Mouse (Mus musculus) G1E (cell line): ENCODE results near the gene Mdm4. TPM values are rescaled to one million over a fixed set of nuclear protein-coding genes. Genes with fewer than 3 reads are reported as not detected.

Source experiments
- ATAC-seq: 2 replicates; pipeline ENCODE4 v1.8.0; 2016; ENCODE audit warnings: mild to moderate bottlenecking; ENCODE audit not compliant: insufficient number of reproducible peaks, poor library complexity, low FRiP score, severe bottlenecking; ENCODE audit errors: extremely low read depth
- DNase-seq: peaks from one replicate; pipeline ENCODE4 v3.0.0; 2012; ENCODE audit warnings: low spot score
- H3K27me3 ChIP-seq: 2 replicates; pipeline ENCODE4 v1.6.1; 2012; ENCODE audit warnings: mild to moderate bottlenecking, low read length, inconsistent platforms; ENCODE audit not compliant: insufficient read depth
- H3K36me3 ChIP-seq: replicated peaks from 2 replicates; pipeline ENCODE3; 2012; ENCODE audit warnings: mild to moderate bottlenecking, inconsistent platforms
- H3K4me1 ChIP-seq: 2 replicates; pipeline ENCODE4 v1.6.1; 2012; ENCODE audit warnings: low read depth, low read length, inconsistent platforms, mixed read lengths; ENCODE audit not compliant: insufficient read depth
- H3K4me3 ChIP-seq: 2 replicates; pipeline ENCODE4 v1.5.1; 2012; ENCODE audit warnings: low read depth, mild to moderate bottlenecking, inconsistent platforms, low read length, moderate library complexity, mixed read lengths
- H3K9me3 ChIP-seq: replicated peaks from 2 replicates; pipeline ENCODE4 v1.6.1; 2012; ENCODE audit warnings: inconsistent platforms
- CTCF ChIP-seq: IDR thresholded peaks from 2 replicates; pipeline ENCODE4 v1.5.1; 2012; ENCODE audit warnings: low read depth, low read length, inconsistent platforms, mixed read lengths
- GATA1 ChIP-seq: IDR thresholded peaks from 2 replicates; pipeline ENCODE4 v1.6.1; 2012; ENCODE audit warnings: borderline replicate concordance, low read length, inconsistent platforms, mixed read lengths
- GATA2 ChIP-seq: IDR thresholded peaks from 2 replicates; pipeline ENCODE4 v1.6.1; 2012; ENCODE audit warnings: low read depth, low read length, inconsistent platforms, borderline replicate concordance
- POLR2AphosphoS5 ChIP-seq: IDR thresholded peaks from 2 replicates; pipeline ENCODE4 v1.6.1; 2012; ENCODE audit warnings: low read depth, low read length, inconsistent platforms; ENCODE audit not compliant: insufficient replicate concordance
- TAL1 ChIP-seq: conservative IDR thresholded peaks from 2 replicates; pipeline ENCODE4 v1.6.1; 2012; ENCODE audit warnings: low read depth, low read length, inconsistent platforms, mixed read lengths
- polyA plus RNA-seq: library from polyadenylated mRNA; stranded (reverse); fragments of >175 nt; gene quantifications from 2 replicates; pipeline ENCODE4 v1.2.3, GENCODE M21; 2012
- total RNA-seq, 2 experiments: library from RNA; stranded (forward) in 1 of 2; stranded (reverse) in 1 of 2; fragments of 200-1000 nt in 1 of 2; fragments of >200 nt in 1 of 2; fragmentation: Nextera tagmentation in 1 of 2; gene quantifications; 2 replicates each; pipeline ENCODE4 v1.2.3; 2014 to 2017

Mdm4 gene
- total and polyA plus RNA-seq, 3 experiments: 87.3 to 378 (median 219) TPM

- TF ChIP-seq TAL1 (no peak), GATA1 (no peak), POLR2AphosphoS5 (no peak), CTCF (no peak), GATA2 (no peak)
- peaks cover 3% of the 10 kb centered on the region; the same call in 1 of the 2 replicates for H3K4me1 ChIP-seq
- peaks cover 9% of the 10 kb centered on the region; the same call in 1 of the 2 replicates for H3K27me3 ChIP-seq
- no peak overlapping the region for H3K4me3 ChIP-seq
- no peak for ATAC-seq
- H3K9me3 ChIP-seq: no peaks in the 10 kb centered on the region
- H3K36me3 ChIP-seq: no peaks in the 10 kb centered on the region
- DNase-seq: no peak
Observed at GRCm38 (mm10) chr1:132918117-132918680, 112.2 kb downstream of the Mdm4 start.

- H3K27me3 ChIP-seq: peaks cover 9% of the 10 kb centered on the region; the same call in 1 of the 2 replicates
- ATAC-seq: no peak
Observed at GRCm38 (mm10) chr1:132917554-132917953, 112.8 kb downstream of the Mdm4 start.

GRCm38 (mm10) chr1:132915849-132916493, 114.4 kb downstream of the Mdm4 start:
- Histone ChIP-seq H3K36me3 (no peaks in the 10 kb centered on the region), H3K4me1 (peaks cover 3% of the 10 kb centered on the region; the same call in 1 of the 2 replicates), H3K27me3 (peaks cover 7% of the 10 kb centered on the region; the same call in 1 of the 2 replicates), H3K4me3 (no peak overlapping the region), H3K9me3 (no peaks in the 10 kb centered on the region)
- ATAC-seq (no peak), DNase-seq (no peak)
- TF ChIP-seq TAL1 (no peak), GATA1 (no peak), POLR2AphosphoS5 (no peak), CTCF (no peak), GATA2 (no peak)

More at GRCm38 (mm10) chr1:132917554-132917953, 112.8 kb downstream of the Mdm4 start:
- Histone ChIP-seq H3K4me3 (no peak overlapping the region), H3K36me3 (no peaks in the 10 kb centered on the region), H3K4me1 (peaks cover 3% of the 10 kb centered on the region; the same call in 1 of the 2 replicates), H3K9me3 (no peaks in the 10 kb centered on the region)
- no peak for DNase-seq
- TF ChIP-seq GATA1: no peak
- TF ChIP-seq TAL1: no peak
- TF ChIP-seq CTCF: no peak
- TF ChIP-seq GATA2: no peak
- TF ChIP-seq POLR2AphosphoS5: no peak

GRCm38 (mm10) chr1:132910414-132911041, 119.8 kb downstream of the Mdm4 start:
- H3K4me3 ChIP-seq: no peak overlapping the region

GRCm38 (mm10) chr1:132909951-132910350, 120.4 kb downstream of the Mdm4 start:
- TF ChIP-seq POLR2AphosphoS5 (no peak), GATA2 (no peak), TAL1 (no peak), GATA1 (no peak), CTCF (no peak)
- no peak overlapping the region for H3K4me3 ChIP-seq
- no peaks in the 10 kb centered on the region for H3K9me3 ChIP-seq
- H3K4me1 ChIP-seq: no peaks in the 10 kb centered on the region
- H3K27me3 ChIP-seq: no peaks in the 10 kb centered on the region
- ATAC-seq (no peak), DNase-seq (no peak)
- no peaks in the 10 kb centered on the region for H3K36me3 ChIP-seq

More at GRCm38 (mm10) chr1:132910414-132911041, 119.8 kb downstream of the Mdm4 start:
- Histone ChIP-seq H3K9me3 (no peaks in the 10 kb centered on the region), H3K4me1 (no peaks in the 10 kb centered on the region), H3K36me3 (no peaks in the 10 kb centered on the region), H3K27me3 (no peaks in the 10 kb centered on the region)
- ATAC-seq: no peak
- TF ChIP-seq TAL1 (no peak), CTCF (no peak), GATA1 (no peak), POLR2AphosphoS5 (no peak), GATA2 (no peak)
- no peak for DNase-seq

Other genes starting within 250 kb of the Mdm4 start
- gene Lrrn2, start 150.3 kb downstream of the Mdm4 start, total RNA-seq (2014; fragmentation: Nextera tagmentation): not detected in 2 replicates
- 0.06 and 0.22 TPM in 2 replicates for gene Lrrn2, start 150.3 kb downstream of the Mdm4 start, total RNA-seq (2017)
- gene Lrrn2, start 150.3 kb downstream of the Mdm4 start, polyA plus RNA-seq: not detected in 2 replicates
- not detected in 2 replicates for gene Pik3c2b, start 15.1 kb upstream of the Mdm4 start, total RNA-seq (2014; fragmentation: Nextera tagmentation)
- gene Pik3c2b, start 15.1 kb upstream of the Mdm4 start, total RNA-seq (2017): 0.12 and 0.27 TPM in 2 replicates
- gene Pik3c2b, start 15.1 kb upstream of the Mdm4 start, polyA plus RNA-seq: not detected in 2 replicates
- 100 and 105 TPM in 2 replicates for gene Ppp1r15b, start 100.6 kb upstream of the Mdm4 start, total RNA-seq (2014; fragmentation: Nextera tagmentation)
- 105 and 131 TPM in 2 replicates for gene Ppp1r15b, start 100.6 kb upstream of the Mdm4 start, total RNA-seq (2017)
- gene Ppp1r15b, start 100.6 kb upstream of the Mdm4 start, polyA plus RNA-seq: 35.3 and 38.6 TPM in 2 replicates
- gene Plekha6, start 133.6 kb upstream of the Mdm4 start, total RNA-seq (2014; fragmentation: Nextera tagmentation): not detected in 2 replicates
- 0.17 and 0.38 TPM in 2 replicates for gene Plekha6, start 133.6 kb upstream of the Mdm4 start, total RNA-seq (2017)
- gene Plekha6, start 133.6 kb upstream of the Mdm4 start, polyA plus RNA-seq: 0.02 and 0.07 TPM in 2 replicates